Mouse (Mus musculus) R1 (cell line): ENCODE data around the gene Slc46a1.
A peak's percentile ranks its signal among the peaks of the same experiment; 100 is the strongest.

ENCODE experiments used
- DNase-seq: peaks from one replicate; pipeline ENCODE4 v3.0.0-alpha.2; 2018; ENCODE audit warnings: low read depth, low spot score

The Slc46a1 gene

GRCm38 (mm10) chr11:78465568-78466180 lies at the start of gene Slc46a1:
Slc46a1 (plus strand) TSS chr11:78465697.
- peak; percentile 93 for DNase-seq

- DNase-seq, result no peak
Observed at GRCm38 (mm10) chr11:78416854-78417253, 48.6 kb upstream of the Slc46a1 start.

GRCm38 (mm10) chr11:78420263-78420889 lies 45.1 kb upstream of the Slc46a1 start:
- DNase-seq, result peak; percentile 28

- peak; percentile 89 for DNase-seq
Observed at GRCm38 (mm10) chr11:78421201-78422009, 44.1 kb upstream of the Slc46a1 start.

- DNase-seq, result peak; percentile 79
Observed at GRCm38 (mm10) chr11:78422055-78422819, 43.3 kb upstream of the Slc46a1 start, which contains the start of gene Slc13a2. Slc13a2 (minus strand) TSS chr11:78422217.

- DNase-seq, result no peak
Observed at GRCm38 (mm10) chr11:78424352-78424751, 41.1 kb upstream of the Slc46a1 start.

- no peak for DNase-seq
Observed at GRCm38 (mm10) chr11:78425572-78425971, 39.9 kb upstream of the Slc46a1 start.

- no peak for DNase-seq
Observed at GRCm38 (mm10) chr11:78427655-78428054, 37.8 kb upstream of the Slc46a1 start.

- peak; percentile 77 for DNase-seq
Observed at GRCm38 (mm10) chr11:78428309-78428708, 37.2 kb upstream of the Slc46a1 start.

- peak; percentile 23 for DNase-seq
Observed at GRCm38 (mm10) chr11:78430195-78430878, 35.2 kb upstream of the Slc46a1 start.

GRCm38 (mm10) chr11:78431176-78431575 lies 34.3 kb upstream of the Slc46a1 start:
- peak; percentile 26 for DNase-seq

- no peak for DNase-seq
Observed at GRCm38 (mm10) chr11:78434052-78434451, 31.4 kb upstream of the Slc46a1 start.

GRCm38 (mm10) chr11:78435776-78436349 lies 29.6 kb upstream of the Slc46a1 start:
- DNase-seq, result peak; percentile 92

GRCm38 (mm10) chr11:78437182-78437581 lies 28.3 kb upstream of the Slc46a1 start:
- DNase-seq, result no peak

- DNase-seq, result no peak
Observed at GRCm38 (mm10) chr11:78438399-78438930, 27.0 kb upstream of the Slc46a1 start.

- no peak for DNase-seq
Observed at GRCm38 (mm10) chr11:78443115-78443514, 22.4 kb upstream of the Slc46a1 start.

GRCm38 (mm10) chr11:78447168-78447567 lies 18.3 kb upstream of the Slc46a1 start:
- DNase-seq, result peak; percentile 39

- DNase-seq, result peak; percentile 67
Observed at GRCm38 (mm10) chr11:78448242-78448641, 17.3 kb upstream of the Slc46a1 start.

GRCm38 (mm10) chr11:78450337-78450736 lies 15.2 kb upstream of the Slc46a1 start:
- DNase-seq, result no peak

GRCm38 (mm10) chr11:78453675-78454074 lies 11.8 kb upstream of the Slc46a1 start:
- DNase-seq, result peak; percentile 87
